Mouse (Mus musculus) gastrocnemius, postnatal 10 days (tissue): Measurements from ENCODE around the gene Plpp3. TPM values are rescaled to one million over a fixed set of nuclear protein-coding genes. Genes with fewer than 3 reads are reported as not detected.

Source experiments
- DNase-seq: peaks from one replicate; pipeline ENCODE4 v3.0.0; 2021; ENCODE audit warnings: mixed read lengths
- total RNA-seq, 2 experiments: library from RNA; stranded (reverse); gene quantifications; 2 replicates each; pipeline ENCODE4 v1.2.3; 2021

Plpp3 gene
- total RNA-seq, 2 experiments from 2014 or later: 79.6 to 82.6 TPM

- DNase-seq: no peak
These were observed 33.7 kb downstream of the Plpp3 start for GRCm38 (mm10) chr4:105190826-105191225.

GRCm38 (mm10) chr4:105191550-105191949, 34.4 kb downstream of the Plpp3 start:
- no peak for DNase-seq

GRCm38 (mm10) chr4:105192665-105193064, 35.5 kb downstream of the Plpp3 start:
- no peak for DNase-seq

GRCm38 (mm10) chr4:105195256-105195655, 38.1 kb downstream of the Plpp3 start:
- DNase-seq: no peak

- no peak for DNase-seq
These were observed 39.0 kb downstream of the Plpp3 start for GRCm38 (mm10) chr4:105196099-105196498.

- no peak for DNase-seq
These were observed 40.0 kb downstream of the Plpp3 start for GRCm38 (mm10) chr4:105196993-105197765.

GRCm38 (mm10) chr4:105198696-105199095, 41.5 kb downstream of the Plpp3 start:
- DNase-seq: no peak

- no peak for DNase-seq
These were observed 42.2 kb downstream of the Plpp3 start for GRCm38 (mm10) chr4:105199345-105199744.

GRCm38 (mm10) chr4:105200624-105201524, 43.7 kb downstream of the Plpp3 start:
- DNase-seq: no peak

GRCm38 (mm10) chr4:105202439-105202838, 45.3 kb downstream of the Plpp3 start:
- DNase-seq: no peak

GRCm38 (mm10) chr4:105203303-105203761, 46.2 kb downstream of the Plpp3 start:
- no peak for DNase-seq

- DNase-seq: no peak
These were observed 46.9 kb downstream of the Plpp3 start for GRCm38 (mm10) chr4:105204071-105204470.

- peak; percentile 64 for DNase-seq
These were observed 48.1 kb downstream of the Plpp3 start for GRCm38 (mm10) chr4:105205045-105205851.

GRCm38 (mm10) chr4:105206102-105206501, 49.0 kb downstream of the Plpp3 start:
- DNase-seq: no peak

GRCm38 (mm10) chr4:105206995-105207394, 49.8 kb downstream of the Plpp3 start:
- DNase-seq: no peak

- no peak for DNase-seq
These were observed 50.5 kb downstream of the Plpp3 start for GRCm38 (mm10) chr4:105207641-105208040.

GRCm38 (mm10) chr4:105208977-105209376, 51.8 kb downstream of the Plpp3 start:
- no peak for DNase-seq

- DNase-seq: no peak
These were observed 56.2 kb downstream of the Plpp3 start for GRCm38 (mm10) chr4:105213314-105213713.

GRCm38 (mm10) chr4:105214438-105214837, 57.3 kb downstream of the Plpp3 start:
- DNase-seq: no peak

- no peak for DNase-seq
These were observed 58.7 kb downstream of the Plpp3 start for GRCm38 (mm10) chr4:105215726-105216410.

- no peak for DNase-seq
These were observed 61.1 kb downstream of the Plpp3 start for GRCm38 (mm10) chr4:105218202-105218601.

- no peak for DNase-seq
These were observed 62.2 kb downstream of the Plpp3 start for GRCm38 (mm10) chr4:105219316-105219715.
